Mouse (Mus musculus) spleen, adult 2 months (tissue): ENCODE measurements around the gene Asnsd1.

Source experiments
- CTCF ChIP-seq: fragments of 200-500 bp; IDR thresholded peaks from 2 replicates; pipeline ENCODE4 v1.5.1; 2011; ENCODE audit warnings: mild to moderate bottlenecking, inconsistent platforms; ENCODE audit not compliant: insufficient read depth, insufficient read length, insufficient replicate concordance; ENCODE audit errors: extremely low read depth
- POLR2A ChIP-seq: fragments of 200-500 bp; IDR thresholded peaks from 2 replicates; pipeline ENCODE4 v1.6.1; 2011; ENCODE audit warnings: low read depth, low read length, inconsistent platforms

DNA sequence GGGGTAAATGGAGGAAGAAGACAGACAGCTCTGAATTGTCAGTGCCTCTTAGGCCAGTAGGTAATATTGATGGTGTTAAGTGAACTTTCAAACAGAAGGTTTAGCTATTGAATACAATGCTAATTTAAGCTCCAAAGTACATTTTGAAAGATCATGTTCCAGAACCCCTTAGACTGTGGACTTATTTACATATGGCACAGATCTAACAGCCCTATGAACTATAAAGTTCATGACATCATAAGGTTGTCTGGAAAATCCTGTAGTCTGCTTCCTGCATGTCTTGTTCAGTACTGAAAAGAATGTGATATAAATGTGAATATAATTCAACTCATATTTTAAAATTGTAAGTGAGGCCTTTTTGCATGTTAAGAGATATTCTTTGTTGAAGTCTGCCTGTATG, 6.4 kb upstream of the Asnsd1 start:
- TF ChIP-seq CTCF (no peak), POLR2A (no peak)
